Mouse (Mus musculus) induced T-regulatory cell, adult 2 months (primary cell): Measurements from ENCODE around the gene Eomes.

Experiments
- DNase-seq: peaks from one replicate; pipeline ENCODE4 v3.0.0-alpha.2; 2012; ENCODE audit warnings: low read depth

The Eomes gene

DNA sequence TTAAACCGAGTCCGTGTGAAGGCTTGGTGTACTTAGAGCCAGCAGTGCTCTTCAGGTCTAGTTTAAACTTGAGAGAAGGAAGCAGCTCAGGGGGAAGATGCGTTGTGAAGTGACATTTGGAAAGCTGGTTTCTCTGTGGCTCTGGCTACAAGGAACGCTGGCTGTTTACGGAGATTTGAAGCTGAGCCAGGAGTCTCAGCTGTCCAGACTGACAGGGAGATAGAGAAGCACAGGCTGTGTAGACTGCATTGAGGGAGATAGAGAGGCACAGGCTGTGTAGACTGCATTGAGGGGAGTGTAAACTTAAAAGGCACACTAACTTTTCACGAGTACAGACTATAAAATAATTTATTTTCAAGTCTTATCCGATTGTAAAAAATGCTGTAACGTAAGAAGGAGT lies 42.0 kb downstream of the Eomes start:
- no peak for DNase-seq

DNA sequence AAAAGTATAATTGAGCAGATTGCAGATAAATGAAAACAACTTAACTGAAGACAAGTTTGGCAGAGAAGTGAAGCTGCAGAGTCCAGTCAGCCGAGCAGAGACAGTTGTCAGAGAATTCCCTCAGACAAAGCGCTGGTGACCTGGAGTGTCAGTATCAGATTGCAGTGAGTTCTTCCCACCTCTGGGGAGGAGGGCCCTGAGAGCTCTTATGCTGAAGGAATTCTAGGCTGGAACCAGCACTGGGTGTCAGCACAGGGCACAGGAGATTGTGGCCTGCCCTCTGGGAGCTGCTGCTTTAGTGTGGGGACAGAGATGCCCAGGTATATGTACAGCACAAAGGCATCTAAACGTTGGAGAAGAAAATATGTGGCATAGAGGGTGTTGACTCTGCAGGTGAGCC lies 42.8 kb downstream of the Eomes start:
- DNase-seq = no peak

DNA sequence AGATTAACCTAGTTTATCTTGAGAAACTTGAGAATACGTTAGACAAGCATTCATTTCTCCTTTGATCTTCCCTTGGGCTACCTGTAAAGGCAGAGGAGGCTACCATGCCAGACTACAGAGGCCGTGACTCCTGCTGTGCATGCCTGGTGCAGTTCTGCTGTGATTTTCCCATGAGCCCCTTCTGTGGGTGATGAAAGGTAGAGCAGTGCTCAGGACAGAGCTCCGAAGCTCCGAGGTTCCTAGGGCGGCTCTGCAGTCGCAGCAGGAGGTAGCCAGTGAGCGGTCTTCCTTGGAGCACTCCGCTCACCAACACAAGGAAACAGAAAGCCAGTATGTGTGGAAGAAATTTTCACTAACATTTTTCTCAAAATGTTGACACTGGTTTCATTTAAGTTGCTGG lies 43.6 kb downstream of the Eomes start:
- DNase-seq = no peak

- no peak for DNase-seq
Measured at GRCm38 (mm10) chr9:118523738-118524137, 45.7 kb downstream of the Eomes start.

- DNase-seq = no peak
Measured at GRCm38 (mm10) chr9:118527056-118527455, 49.0 kb downstream of the Eomes start.

- DNase-seq = no peak
Measured at GRCm38 (mm10) chr9:118529783-118530182, 51.8 kb downstream of the Eomes start.

- DNase-seq = no peak
Measured at GRCm38 (mm10) chr9:118530679-118531078, 52.7 kb downstream of the Eomes start.

GRCm38 (mm10) chr9:118532516-118533205 lies 54.6 kb downstream of the Eomes start:
- no peak for DNase-seq
